Mouse (Mus musculus) heart, embryonic 14.5 days (tissue): ENCODE measurements around the gene Zfp622. TPM values are rescaled to one million over a fixed set of nuclear protein-coding genes. Genes with fewer than 3 reads are reported as not detected.
A peak's percentile ranks its signal among the peaks of the same experiment; 100 is the strongest.

Source experiments
- ATAC-seq: fragments of 200-750 bp; cut with Nextera tagmentation; 2 replicates; pipeline ENCODE4 v1.8.0; 2017; ENCODE audit warnings: low read depth, moderate TSS enrichment; ENCODE audit not compliant: insufficient number of reproducible peaks, insufficient read depth, low FRiP score
- H3K27ac ChIP-seq, 2 experiments: fragments of 200-500 bp in 1 of 2; fragments of 300-500 bp in 1 of 2; sonication (generic) in 1 of 2; replicated peaks in 1 of 2; 2 replicates each; pipeline ENCODE4 v1.5.1; 2012 to 2014; ENCODE audit warnings: low read depth in 2 of 2, low read length in 2 of 2, control low read depth in 1 of 2, mild to moderate bottlenecking in 1 of 2, mixed read lengths in 1 of 2; ENCODE audit not compliant: control insufficient read depth in 1 of 2, insufficient read depth in 1 of 2
- H3K27me3 ChIP-seq: fragments of 300-500 bp; sonication (generic); 2 replicates; pipeline ENCODE4 v1.6.1; 2014; ENCODE audit warnings: mild to moderate bottlenecking, low read length, control low read depth; ENCODE audit not compliant: control insufficient read depth, insufficient read depth
- H3K36me3 ChIP-seq: fragments of 300-500 bp; sonication (generic); 2 replicates; pipeline ENCODE4 v1.6.1; 2014; ENCODE audit warnings: mild to moderate bottlenecking, control low read depth, low read length, mixed read lengths; ENCODE audit not compliant: control insufficient read depth, insufficient read depth
- H3K4me1 ChIP-seq, 2 experiments: fragments of 200-500 bp in 1 of 2; fragments of 300-500 bp in 1 of 2; sonication (generic) in 1 of 2; 2 replicates each; pipeline ENCODE4 v1.6.1; 2012 to 2014; ENCODE audit warnings: low read length in 2 of 2, control low read depth in 1 of 2, mixed read lengths in 1 of 2; ENCODE audit not compliant: control insufficient read depth in 2 of 2, insufficient read depth in 2 of 2
- H3K4me2 ChIP-seq: fragments of 300-500 bp; sonication (generic); 2 replicates; pipeline ENCODE4 v1.6.1; 2014; ENCODE audit warnings: mild to moderate bottlenecking, low read length
- H3K4me3 ChIP-seq, 2 experiments: fragments of 200-500 bp in 1 of 2; fragments of 300-500 bp in 1 of 2; sonication (generic) in 1 of 2; 2 replicates each; pipeline ENCODE4 v1.5.1; 2012 to 2014; ENCODE audit warnings: low read length in 2 of 2, mild to moderate bottlenecking in 2 of 2, control low read depth in 1 of 2, low read depth in 1 of 2, moderate library complexity in 1 of 2; ENCODE audit not compliant: control insufficient read depth in 1 of 2, insufficient read depth in 1 of 2
- H3K9ac ChIP-seq: fragments of 300-500 bp; sonication (generic); 2 replicates; pipeline ENCODE4 v1.6.1; 2014; ENCODE audit warnings: mild to moderate bottlenecking, low read length
- H3K9me3 ChIP-seq: fragments of 300-500 bp; sonication (generic); 2 replicates; pipeline ENCODE4 v1.6.1; 2016; ENCODE audit warnings: low read length, control low read depth; ENCODE audit not compliant: control insufficient read depth
- WGBS: fragments of 180-500 bp; shearing (Covaris S2); extraction: QIAGEN DNeasy Blood & Tissue Kit; methylation state at CpG from one replicate; pipeline ENCODE4 v1.1.7; 2014; 5-methylcytosine and 5-hydroxymethylcytosine counted together
- polyA plus RNA-seq: library from polyadenylated mRNA; unstranded; fragments of >200 nt; fragmentation: Nextera tagmentation; extraction: Ambion mirVana; gene quantifications from 2 replicates; pipeline ENCODE4 v1.2.1, GENCODE M21; 2014

Zfp622 gene
- polyA plus RNA-seq, 1 experiment from 2014 or later = 24.4 TPM

DNA sequence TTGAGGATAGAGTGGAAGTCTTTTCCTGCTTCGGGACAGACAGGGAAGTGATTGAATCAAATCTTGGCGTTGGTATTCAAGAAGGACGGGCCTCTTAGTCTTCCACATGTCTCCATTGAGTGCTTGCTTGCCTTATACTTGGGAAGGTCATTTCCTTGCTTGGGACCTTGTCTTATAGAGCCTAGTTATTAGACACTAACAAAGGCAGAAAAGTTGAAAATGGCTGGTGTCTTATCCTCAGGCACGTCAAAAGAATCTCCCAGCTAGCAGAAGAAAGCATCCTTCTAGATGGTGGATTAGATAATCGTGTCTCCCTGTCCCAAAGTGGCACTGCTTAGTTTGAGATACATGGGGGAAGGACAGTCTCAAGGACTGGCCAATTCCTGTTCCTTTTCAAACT, 28.2 kb upstream of the Zfp622 start:
- Histone ChIP-seq H3K4me1 (peaks cover 5 to 27% of the 10 kb centered on the region in 2 experiments), H3K4me3 (no peak overlapping the region), H3K27ac (peak overlapping the region in 1 of 2 experiments; percentile 37; a peak in 1 of 4 replicates), H3K9me3 (no peaks in the 10 kb centered on the region), H3K27me3 (no peaks in the 10 kb centered on the region), H3K4me2 (no peak overlapping the region), H3K9ac (no peak overlapping the region), H3K36me3 (no peaks in the 10 kb centered on the region)
- 59% methylated on average over 5 of the region's 5 CpGs for WGBS
- no peak for ATAC-seq

DNA sequence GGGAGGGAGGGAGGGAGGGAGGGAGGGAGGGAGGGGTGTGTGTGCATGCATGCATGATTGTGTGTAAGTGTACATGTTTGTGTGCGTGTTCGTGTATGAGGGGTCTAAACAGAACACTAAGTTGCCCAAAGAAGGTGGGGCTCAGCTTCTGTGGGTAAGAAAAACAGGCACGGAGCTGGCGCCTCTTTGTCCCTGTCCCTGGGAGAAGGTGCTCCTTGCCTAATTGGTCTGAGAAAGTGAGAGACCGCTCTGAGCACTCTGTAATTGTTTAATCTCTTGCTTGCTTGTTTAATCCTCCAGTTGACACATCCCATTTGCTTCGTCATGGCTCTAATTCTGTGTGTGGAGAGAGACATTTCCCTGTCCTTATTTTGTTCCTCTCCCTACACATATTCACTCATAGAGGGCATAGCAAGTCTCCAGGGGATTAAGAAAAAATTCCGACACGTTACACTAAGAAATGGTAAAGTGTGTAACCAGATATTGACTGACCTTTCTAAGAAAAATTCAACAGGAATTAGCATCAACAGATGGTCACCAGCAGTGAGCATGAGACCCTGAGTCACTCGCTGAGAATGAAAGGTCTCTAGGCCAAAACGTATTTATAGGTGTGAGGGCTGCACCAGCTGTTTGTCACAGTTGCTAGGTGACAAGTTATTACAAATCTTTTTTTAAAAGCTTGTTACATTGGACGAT, 27.6 kb upstream of the Zfp622 start:
- ATAC-seq = no peak

DNA sequence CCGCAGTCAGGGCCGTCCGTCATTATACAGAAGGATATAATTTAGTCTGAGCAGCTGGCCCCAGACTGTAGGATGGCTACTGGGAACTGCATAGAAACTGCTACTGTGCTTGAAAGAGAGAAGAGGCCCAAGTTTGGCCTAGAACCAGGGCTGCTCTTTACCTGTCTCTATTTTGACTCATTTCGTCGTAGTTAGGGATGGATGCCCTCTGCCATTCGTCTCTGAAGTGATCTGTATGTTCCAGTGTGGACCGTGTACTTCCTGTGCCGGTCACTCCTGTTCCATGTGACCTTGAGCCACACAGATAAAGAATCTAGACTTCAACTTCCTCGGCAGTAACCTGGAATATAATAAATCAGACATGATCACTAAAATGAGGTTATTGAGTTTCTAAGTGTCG, 26.5 kb upstream of the Zfp622 start:
- Histone ChIP-seq H3K9ac (peak overlapping the region; percentile 18; the same call in 1 of the 2 replicates), H3K27ac (peak overlapping the region in 1 of 2 experiments; percentile 67; a peak in 1 of 4 replicates), H3K36me3 (no peaks in the 10 kb centered on the region)

More for the DNA sequence above, 27.6 kb upstream of the Zfp622 start:
- 37% methylated on average over 11 of the region's 11 CpGs for WGBS
- no peaks in the 10 kb centered on the region for H3K27me3 ChIP-seq
- H3K9me3 ChIP-seq = no peaks in the 10 kb centered on the region
- H3K36me3 ChIP-seq = no peaks in the 10 kb centered on the region
- H3K27ac ChIP-seq = peak overlapping the region; percentile 51 to 67; a peak in 3 of 4 replicates
- no peak overlapping the region for H3K4me3 ChIP-seq
- peaks cover 4 to 22% of the 10 kb centered on the region in 2 experiments; a peak in 3 of 4 replicates for H3K4me1 ChIP-seq
- H3K9ac ChIP-seq = no peak overlapping the region
- H3K4me2 ChIP-seq = no peak overlapping the region

DNA sequence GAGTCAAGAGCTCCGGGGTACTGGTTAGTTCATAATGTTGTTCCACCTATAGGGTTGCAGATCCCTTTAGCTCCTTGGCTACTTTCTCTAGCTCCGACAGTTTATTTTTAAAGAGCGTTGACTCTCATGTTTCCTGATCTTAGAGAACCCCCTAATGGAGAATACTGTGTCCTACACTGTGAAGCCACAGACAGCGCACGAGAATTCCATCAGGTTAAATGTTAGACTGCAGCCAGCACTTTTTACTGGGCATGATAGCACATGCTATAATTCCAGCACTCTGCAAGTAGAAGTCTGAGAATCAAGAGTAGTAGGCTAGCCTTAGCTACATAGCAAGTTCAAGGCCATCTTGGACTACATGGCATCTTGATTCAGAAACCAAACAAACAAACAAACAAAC, 24.8 kb upstream of the Zfp622 start:
- Histone ChIP-seq H3K36me3 (0 out of 2 replicates have a peak, but pooled peaks cover 3% of the 10 kb centered on the region), H3K27ac (no peak overlapping the region), H3K4me2 (no peak overlapping the region), H3K27me3 (no peaks in the 10 kb centered on the region), H3K4me1 (peaks cover 4 to 29% of the 10 kb centered on the region in 2 experiments; a peak in 3 of 4 replicates), H3K4me3 (no peak overlapping the region), H3K9me3 (no peaks in the 10 kb centered on the region), H3K9ac (no peak overlapping the region)
- peak; percentile 68; the same call in 1 of the 2 replicates for ATAC-seq
- WGBS = 16% methylated on average over 5 of the region's 5 CpGs

More for the DNA sequence above, 26.5 kb upstream of the Zfp622 start:
- WGBS = 63% methylated on average over 10 of the region's 10 CpGs
- Histone ChIP-seq H3K9me3 (no peaks in the 10 kb centered on the region), H3K4me1 (peaks cover 4 to 22% of the 10 kb centered on the region in 2 experiments; a peak in 3 of 4 replicates), H3K27me3 (no peaks in the 10 kb centered on the region), H3K4me2 (no peak overlapping the region), H3K4me3 (no peak overlapping the region)
- ATAC-seq = no peak

DNA sequence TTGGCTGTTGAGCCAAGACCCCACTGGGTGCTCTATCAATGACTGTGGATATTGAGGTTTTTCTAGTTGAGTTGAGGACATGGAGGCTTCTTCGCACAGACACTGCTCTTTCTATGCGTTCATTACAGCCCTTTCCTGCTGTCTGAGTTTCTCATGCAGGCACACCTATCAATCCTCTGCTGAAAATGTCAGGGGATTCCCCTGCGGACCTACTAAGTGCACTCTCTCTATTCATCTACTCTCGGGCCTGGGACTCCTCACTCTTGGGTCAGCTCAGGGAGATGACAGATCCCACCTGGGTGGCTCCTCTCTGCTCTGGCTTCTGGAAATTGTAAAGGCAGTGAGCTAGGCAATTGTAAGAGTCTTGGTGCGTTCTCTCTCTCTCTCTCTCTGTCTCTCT, 23.9 kb upstream of the Zfp622 start:
- 72% methylated on average over 5 of the region's 5 CpGs for WGBS
- ATAC-seq = no peak
- Histone ChIP-seq H3K4me1 (peaks cover 4 to 29% of the 10 kb centered on the region in 2 experiments; a peak in 3 of 4 replicates), H3K27ac (no peak overlapping the region), H3K9me3 (no peaks in the 10 kb centered on the region), H3K9ac (no peak overlapping the region; the same call in 1 of the 2 replicates), H3K4me3 (no peak overlapping the region), H3K27me3 (no peaks in the 10 kb centered on the region), H3K36me3 (peaks cover 11% of the 10 kb centered on the region; the same call in 1 of the 2 replicates), H3K4me2 (no peak overlapping the region)

DNA sequence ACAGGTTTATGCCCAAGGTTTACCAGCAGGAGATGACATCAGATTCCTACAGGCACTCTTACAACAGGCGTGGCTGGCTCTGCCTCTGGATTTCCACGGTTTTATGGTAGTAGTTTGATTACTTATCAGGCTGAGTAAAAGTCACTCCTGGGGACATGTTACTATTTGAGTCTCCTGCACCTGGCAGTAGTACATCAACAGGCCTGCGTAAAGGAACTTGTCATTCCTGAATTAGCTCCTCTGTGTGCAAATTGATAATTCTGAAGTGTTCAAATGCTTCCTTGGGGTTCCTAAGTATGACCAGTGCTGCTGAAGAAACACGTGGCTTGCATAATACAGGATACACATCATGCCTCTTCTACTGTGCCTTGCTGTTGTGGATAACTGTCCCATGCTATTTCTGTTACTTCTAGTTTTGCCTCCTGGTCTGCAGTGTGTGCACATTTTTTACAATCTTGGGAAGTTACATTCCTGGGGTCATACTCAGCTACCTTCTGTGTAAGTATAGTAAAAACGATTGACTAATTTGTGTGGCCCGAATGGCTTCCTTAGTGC, 17.9 kb upstream of the Zfp622 start:
- 34% methylated on average over 6 of the region's 6 CpGs for WGBS
- H3K4me2 ChIP-seq = no peak overlapping the region
- H3K4me3 ChIP-seq = no peak overlapping the region
- peaks cover 0 to 19% of the 10 kb centered on the region in 2 experiments; a peak in 2 of 4 replicates for H3K4me1 ChIP-seq
- no peaks in the 10 kb centered on the region for H3K9me3 ChIP-seq
- no peaks in the 10 kb centered on the region for H3K27me3 ChIP-seq
- H3K36me3 ChIP-seq = peaks cover 53% of the 10 kb centered on the region
- no peak for ATAC-seq
- no peak overlapping the region for H3K9ac ChIP-seq
- peak overlapping the region in 1 of 2 experiments; percentile 55; a peak in 3 of 4 replicates for H3K27ac ChIP-seq

DNA sequence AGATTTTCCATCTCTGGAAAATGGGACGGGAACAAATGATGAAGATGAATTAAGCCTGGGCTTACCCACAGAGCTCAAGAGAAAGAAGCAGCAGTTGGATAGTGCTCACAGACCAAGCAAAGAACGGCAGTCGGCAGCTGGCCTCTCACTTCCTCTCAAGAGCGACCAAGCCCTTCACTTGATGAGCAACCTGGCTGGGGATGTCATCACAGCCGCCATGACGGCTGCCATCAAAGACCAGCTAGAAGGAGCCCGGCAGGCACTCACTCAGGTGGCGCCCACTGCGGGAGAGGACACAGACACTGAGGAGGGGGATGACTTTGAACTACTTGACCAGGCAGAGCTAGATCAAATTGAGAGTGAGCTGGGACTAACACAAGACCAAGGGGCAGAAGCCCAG, 12.6 kb upstream of the Zfp622 start:
- Histone ChIP-seq H3K4me2 (no peak overlapping the region), H3K9ac (no peak overlapping the region), H3K9me3 (no peaks in the 10 kb centered on the region), H3K27me3 (no peaks in the 10 kb centered on the region), H3K36me3 (peaks cover 52% of the 10 kb centered on the region), H3K4me1 (peaks cover 0 to 9% of the 10 kb centered on the region in 2 experiments; a peak in 2 of 4 replicates), H3K27ac (no peak overlapping the region), H3K4me3 (no peak overlapping the region)
- 72% methylated on average over 9 of the region's 9 CpGs for WGBS
- ATAC-seq = no peak
